Mouse (Mus musculus): ENCODE results near the gene Erh.

DNA sequence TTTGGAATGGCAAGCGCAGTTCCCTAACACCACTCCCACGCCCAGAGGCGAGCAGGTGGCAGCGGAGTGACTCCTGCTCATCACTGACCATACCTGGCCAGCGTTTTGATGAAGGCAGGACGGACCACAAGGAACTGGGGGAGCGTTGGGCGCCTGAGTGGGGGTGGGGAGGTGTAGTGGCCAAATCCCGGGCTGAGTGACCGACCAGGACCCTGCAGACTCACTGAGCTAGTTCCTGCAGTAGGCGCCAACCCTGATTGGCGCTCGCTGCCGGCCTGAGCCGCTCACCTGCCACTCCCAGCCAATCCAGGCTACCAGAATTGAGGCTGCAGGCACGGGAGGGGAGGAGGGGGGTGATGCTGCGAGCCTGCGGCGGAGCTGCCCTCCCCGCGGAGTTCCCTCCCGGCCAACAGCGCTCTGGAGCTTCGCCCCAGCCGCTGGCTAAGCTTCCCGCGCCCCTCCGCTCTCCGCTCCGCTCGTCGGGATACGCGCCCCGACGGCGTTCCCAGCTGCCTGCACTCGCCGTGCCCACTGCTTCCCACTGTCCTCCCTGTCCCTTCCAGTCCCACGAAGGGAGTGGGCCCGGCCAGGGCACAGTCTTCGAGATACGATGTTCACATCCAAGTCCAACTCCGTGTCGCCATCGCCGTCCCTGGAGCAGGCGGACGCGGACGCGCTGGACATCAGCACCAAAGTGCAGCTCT, 48.3 kb upstream of the Erh start, which contains the start of gene Plekhd1:
- TF ChIP-seq CTCF (IDR thresholded peaks at IDR 0.05; ENCODE audit: borderline replicate concordance, insufficient read depth, low read length): no peak
- no peak for TF ChIP-seq POLR2A (IDR thresholded peaks at IDR 0.05; ENCODE audit: low read depth, low read length)

All from embryonic fibroblast, embryonic 13.5 days (primary cell).